Mouse (Mus musculus) myocyte (in vitro differentiated cells): ENCODE measurements at regions not wholly inside any gene's neighbourhood (a gene's known extent, or its start where the extent isn't known, plus 50 kb on each side); places are given as distances from the start of the nearest gene placed in this dataset.

Experiments
- H3K27me3 ChIP-seq: one replicate; pipeline ENCODE4 v1.6.1; 2011; ENCODE audit not compliant: control insufficient read depth, insufficient read depth, insufficient read length
- H3K36me3 ChIP-seq: one replicate; pipeline ENCODE4 v1.6.1; 2011; ENCODE audit not compliant: control insufficient read depth, insufficient read depth
- H3K4me2 ChIP-seq: one replicate; pipeline ENCODE4 v1.6.1; 2011; ENCODE audit warnings: low read depth, control low read depth
- H3K4me3 ChIP-seq: one replicate; pipeline ENCODE4 v1.5.1; 2011; ENCODE audit warnings: mild to moderate bottlenecking, control low read depth, moderate library complexity
- H3K79me2 ChIP-seq: one replicate; pipeline ENCODE4 v1.6.1; 2011; ENCODE audit not compliant: control insufficient read depth, insufficient read depth
- H3ac ChIP-seq: one replicate; pipeline ENCODE4 v1.6.1; 2011; ENCODE audit not compliant: control insufficient read depth, insufficient read length
- CEBPB ChIP-seq: IDR thresholded peaks from 2 replicates; pipeline ENCODE4 v1.6.1; 2011; ENCODE audit warnings: mild to moderate bottlenecking, moderate library complexity; ENCODE audit not compliant: poor library complexity, insufficient read depth, severe bottlenecking
- E2F4 ChIP-seq: IDR thresholded peaks from one replicate; pipeline ENCODE4 v1.6.1; 2011; ENCODE audit warnings: mild to moderate bottlenecking, control low read depth, moderate library complexity; ENCODE audit not compliant: insufficient read depth
- MAX ChIP-seq: IDR thresholded peaks from one replicate; pipeline ENCODE4 v1.6.1; 2011; ENCODE audit warnings: low read depth, mild to moderate bottlenecking, control low read depth
- MYOD1 ChIP-seq, 3 experiments: IDR thresholded peaks; one replicate each; pipeline ENCODE4 v1.6.1; 2011; ENCODE audit warnings: control low read depth in 2 of 3, low read depth in 2 of 3, mild to moderate bottlenecking in 2 of 3, moderate library complexity in 1 of 3; ENCODE audit not compliant: insufficient read length in 2 of 3, control insufficient read depth in 1 of 3
- MYOG ChIP-seq, 3 experiments: IDR thresholded peaks; one replicate each; pipeline ENCODE4 v1.6.1; 2011; ENCODE audit warnings: control low read depth in 2 of 3, low read depth in 2 of 3, mild to moderate bottlenecking in 2 of 3; ENCODE audit not compliant: insufficient read length in 2 of 3, control insufficient read depth in 1 of 3, insufficient read depth in 1 of 3
- POLR2A ChIP-seq: IDR thresholded peaks from one replicate; pipeline ENCODE4 v1.6.1; 2011; ENCODE audit warnings: low read depth, mild to moderate bottlenecking, control low read depth, moderate library complexity; ENCODE audit not compliant: insufficient read length
- POLR2AphosphoS2 ChIP-seq: IDR thresholded peaks from one replicate; pipeline ENCODE4 v1.6.1; 2011; ENCODE audit warnings: low read depth, control low read depth; ENCODE audit not compliant: insufficient read length
- REST ChIP-seq: IDR thresholded peaks from one replicate; pipeline ENCODE4 v1.6.1; 2011; ENCODE audit warnings: mild to moderate bottlenecking, control low read depth, moderate library complexity; ENCODE audit not compliant: insufficient read depth, insufficient read length
- SRF ChIP-seq: IDR thresholded peaks from one replicate; pipeline ENCODE4 v1.6.1; 2011; ENCODE audit warnings: low read depth; ENCODE audit not compliant: control insufficient read depth, insufficient read length
- TCF12 ChIP-seq: IDR thresholded peaks from one replicate; pipeline ENCODE4 v1.6.1; 2011; ENCODE audit warnings: mild to moderate bottlenecking, control low read depth; ENCODE audit not compliant: poor library complexity, insufficient read depth, severe bottlenecking
- TCF3 ChIP-seq: IDR thresholded peaks from one replicate; pipeline ENCODE4 v1.6.1; 2011; ENCODE audit warnings: low read depth, control low read depth; ENCODE audit not compliant: insufficient read length
- USF1 ChIP-seq: IDR thresholded peaks from one replicate; pipeline ENCODE4 v1.6.1; 2011; ENCODE audit warnings: low read depth, mild to moderate bottlenecking, control low read depth, moderate library complexity

DNA sequence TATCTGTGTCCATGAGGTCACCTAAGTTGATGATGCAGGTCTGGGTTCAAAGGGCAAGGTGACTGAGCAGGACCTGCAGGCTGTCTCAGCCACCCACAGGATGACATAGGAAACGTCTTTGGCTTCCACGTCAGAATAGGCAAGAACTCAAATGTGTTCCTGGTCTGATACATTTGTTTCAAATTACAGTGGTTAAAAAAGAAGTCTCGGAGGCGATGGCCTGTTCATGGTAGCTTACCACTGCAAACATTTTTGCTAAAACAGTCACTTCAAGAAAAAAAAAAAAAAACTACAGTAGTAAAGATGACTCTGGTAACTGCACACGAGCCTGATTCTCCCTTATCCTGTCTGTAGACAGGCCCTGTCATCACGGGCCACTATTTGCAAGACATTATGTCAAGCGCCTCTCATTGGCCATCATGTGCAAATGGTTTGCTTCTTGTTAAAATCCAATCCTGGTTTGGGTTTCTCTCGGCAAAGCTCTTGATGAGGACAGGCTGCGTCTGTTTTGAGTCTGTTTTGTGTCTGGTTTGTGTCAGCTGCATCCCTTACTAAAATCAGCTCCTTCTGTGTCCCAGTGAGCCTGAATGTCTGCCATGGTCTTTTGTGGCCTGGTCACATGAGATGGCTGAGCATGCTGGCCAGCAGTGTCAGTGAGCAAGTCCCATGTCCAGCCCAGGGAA, 59.2 kb upstream of the Gpc1 start:
- H3ac ChIP-seq = no peak overlapping the region
- no peaks in the 10 kb centered on the region for H3K36me3 ChIP-seq
- peak overlapping the region; percentile 12 for H3K4me2 ChIP-seq
- H3K79me2 ChIP-seq = no peaks in the 10 kb centered on the region
- TF ChIP-seq SRF (peak; percentile 25), POLR2AphosphoS2 (no peak), MYOG (IDR thresholded peaks at IDR 0.05; ENCODE audit: control insufficient read depth in 1 of 3, insufficient read depth in 1 of 3, insufficient read length in 2 of 3, low read depth in 2 of 3) (peak in 1 of 3 experiments; percentile 57), REST (no peak), USF1 (no peak), E2F4 (no peak)
- no peaks in the 10 kb centered on the region for H3K27me3 ChIP-seq
- H3K4me3 ChIP-seq = no peak overlapping the region

DNA sequence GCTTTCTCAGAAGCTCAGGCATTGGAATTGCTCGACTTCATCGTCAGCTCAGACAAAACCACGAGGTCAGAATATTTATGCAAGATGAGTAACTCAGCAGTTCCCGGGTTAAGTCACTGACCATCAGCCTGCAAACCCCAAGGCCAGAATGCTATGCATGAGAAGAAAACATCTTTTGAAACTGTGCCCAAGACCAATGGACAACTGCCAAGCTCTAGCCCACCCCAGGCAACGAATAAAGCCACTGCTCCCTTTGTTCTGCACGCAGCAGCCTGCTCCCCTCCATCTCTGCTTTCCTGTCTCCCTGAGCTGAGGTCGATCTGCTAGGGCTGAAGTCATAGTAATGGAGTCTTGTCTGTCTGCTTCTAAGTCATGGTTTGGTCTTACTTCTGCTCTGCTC, 61.7 kb upstream of the Gpc1 start:
- Histone ChIP-seq H3ac (no peak overlapping the region), H3K27me3 (no peaks in the 10 kb centered on the region), H3K36me3 (no peaks in the 10 kb centered on the region), H3K4me3 (no peak overlapping the region), H3K79me2 (no peaks in the 10 kb centered on the region), H3K4me2 (peak overlapping the region; percentile 61)
- TF ChIP-seq CEBPB (0 out of 2 replicates have a peak, but pooled peaks have one; percentile 15), TCF3 (no peak), REST (no peak), POLR2A (no peak)

- Histone ChIP-seq H3K36me3 (no peaks in the 10 kb centered on the region), H3K4me3 (no peak overlapping the region), H3ac (no peak overlapping the region), H3K27me3 (no peaks in the 10 kb centered on the region), H3K4me2 (peak overlapping the region; percentile 61), H3K79me2 (no peaks in the 10 kb centered on the region)
- TF ChIP-seq SRF = no peak
- no peak for TF ChIP-seq MAX
- TF ChIP-seq POLR2A = no peak
- no peak for TF ChIP-seq REST
- no peak for TF ChIP-seq USF1
- TF ChIP-seq E2F4 = no peak
- no peak for TF ChIP-seq TCF3
- peak in 2 of 3 experiments; percentile 12 to 18 for TF ChIP-seq MYOD1 (IDR thresholded peaks at IDR 0.05; ENCODE audit: control insufficient read depth in 1 of 3, insufficient read length in 2 of 3, low read depth in 2 of 3)
- TF ChIP-seq TCF12 = no peak
- peak in 1 of 3 experiments; percentile 45 for TF ChIP-seq MYOG (IDR thresholded peaks at IDR 0.05; ENCODE audit: control insufficient read depth in 1 of 3, insufficient read depth in 1 of 3, insufficient read length in 2 of 3, low read depth in 2 of 3)
- TF ChIP-seq POLR2AphosphoS2 = no peak
- no peak for TF ChIP-seq CEBPB
Observed at GRCm38 (mm10) chr1:92769156-92769555, 62.3 kb upstream of the Gpc1 start.

- no peaks in the 10 kb centered on the region for H3K27me3 ChIP-seq
- no peak overlapping the region for H3ac ChIP-seq
- peak in 1 of 3 experiments; percentile 54 for TF ChIP-seq MYOG (IDR thresholded peaks at IDR 0.05; ENCODE audit: control insufficient read depth in 1 of 3, insufficient read depth in 1 of 3, insufficient read length in 2 of 3, low read depth in 2 of 3)
- TF ChIP-seq USF1 = no peak
- no peak for TF ChIP-seq POLR2AphosphoS2
- no peak for TF ChIP-seq POLR2A
- TF ChIP-seq TCF3 = no peak
- no peak for TF ChIP-seq CEBPB
- TF ChIP-seq E2F4 = no peak
- no peak for TF ChIP-seq TCF12
- no peak for TF ChIP-seq REST
- TF ChIP-seq SRF = no peak
- TF ChIP-seq MAX = no peak
- peak in 1 of 3 experiments; percentile 2 for TF ChIP-seq MYOD1 (IDR thresholded peaks at IDR 0.05; ENCODE audit: control insufficient read depth in 1 of 3, insufficient read length in 2 of 3, low read depth in 2 of 3)
- H3K36me3 ChIP-seq = no peaks in the 10 kb centered on the region
- no peak overlapping the region for H3K4me2 ChIP-seq
- H3K4me3 ChIP-seq = no peak overlapping the region
- no peaks in the 10 kb centered on the region for H3K79me2 ChIP-seq
Observed at GRCm38 (mm10) chr1:92766496-92766895, 64.9 kb upstream of the Gpc1 start.

GRCm38 (mm10) chr1:92754793-92755488, 76.5 kb upstream of the Gpc1 start:
- H3K36me3 ChIP-seq = no peaks in the 10 kb centered on the region
- H3K79me2 ChIP-seq = no peaks in the 10 kb centered on the region
- H3K27me3 ChIP-seq = no peaks in the 10 kb centered on the region
- TF ChIP-seq TCF12 (no peak), CEBPB (no peak), USF1 (no peak), E2F4 (no peak), POLR2A (no peak), MYOG (IDR thresholded peaks at IDR 0.05; ENCODE audit: control insufficient read depth in 1 of 3, insufficient read depth in 1 of 3, insufficient read length in 2 of 3, low read depth in 2 of 3) (no peak), SRF (no peak)
- H3ac ChIP-seq = no peak overlapping the region
- H3K4me2 ChIP-seq = no peak overlapping the region
- H3K4me3 ChIP-seq = no peak overlapping the region
